Comparison of ENCODE assay signal across 16 mouse cellular contexts in the genomic region with DNA sequence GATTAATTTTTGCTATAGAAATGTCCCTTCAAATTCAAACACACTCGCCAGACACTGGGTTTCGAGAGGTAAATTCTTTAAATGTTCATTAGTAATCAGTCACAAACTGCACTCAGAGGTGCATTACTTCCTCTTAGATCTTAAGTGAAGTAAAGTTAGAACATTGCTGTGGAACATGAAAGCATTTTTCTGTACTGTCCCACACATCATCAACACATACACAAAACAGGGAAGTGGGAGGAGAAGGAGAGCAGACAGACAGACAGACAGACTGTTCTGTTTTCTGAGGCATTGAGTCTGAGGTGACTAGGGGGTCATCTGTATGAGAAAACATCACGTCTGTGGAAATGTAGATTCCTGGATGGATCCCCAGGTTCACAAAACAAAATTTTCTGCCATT.
"Had no signal": no experiment of that assay in that cellular context is flagged by ENCODE, and none has a peak within 500 bp of the region (broad histone marks: within the 10 kb centered on the region; RNA-seq: fewer than 3 reads in every experiment).

No protein-coding gene starts in this region.

- H3K9me3 ChIP-seq: neural tube, embryonic 12.5 days; neural tube, embryonic 13.5 days; neural tube, embryonic 15.5 days; stomach, embryonic 15.5 days had no signal

- H3K4me1 ChIP-seq: neural tube, embryonic 12.5 days; neural tube, embryonic 13.5 days; neural tube, embryonic 15.5 days; stomach, embryonic 15.5 days had no signal

- H3K27me3 ChIP-seq: neural tube, embryonic 12.5 days; neural tube, embryonic 13.5 days; neural tube, embryonic 15.5 days; stomach, embryonic 15.5 days had no signal

- H3K4me3 ChIP-seq: neural tube, embryonic 12.5 days; neural tube, embryonic 13.5 days; neural tube, embryonic 15.5 days; stomach, embryonic 15.5 days had no signal

- H3K9ac ChIP-seq: neural tube, embryonic 12.5 days; neural tube, embryonic 13.5 days; neural tube, embryonic 15.5 days; stomach, embryonic 15.5 days had no signal

- H3K27ac ChIP-seq: neural tube, embryonic 12.5 days; neural tube, embryonic 13.5 days; neural tube, embryonic 15.5 days; stomach, embryonic 15.5 days; stomach, postnatal 0 days had no signal

- H3K4me2 ChIP-seq: neural tube, embryonic 12.5 days; neural tube, embryonic 13.5 days; neural tube, embryonic 15.5 days; stomach, embryonic 15.5 days had no signal

- H3K36me3 ChIP-seq: neural tube, embryonic 12.5 days; neural tube, embryonic 13.5 days; neural tube, embryonic 15.5 days; stomach, embryonic 15.5 days had no signal

- DNase-seq: retina, postnatal 1 day; right cerebral cortex, adult 18-20 months; right cerebral cortex, postnatal 14 days; right cerebral cortex, postnatal 25 days; right cerebral cortex, postnatal 4 days; spleen, adult 18-20 months; thymus, adult 18-20 months; thymus, adult 2 months; thymus, postnatal 25 days; thymus, postnatal 36 days; thymus, postnatal 4 days had no signal
